Mouse (Mus musculus) liver, adult (tissue): Measurements from ENCODE around the gene Mcm2.

Experiments used
- GATA4 ChIP-seq: IDR thresholded peaks from 2 replicates; pipeline ENCODE4 v1.6.1; 2014; ENCODE audit warnings: mild to moderate bottlenecking, low read length; ENCODE audit not compliant: insufficient replicate concordance

Gene Mcm2

GRCm38 (mm10) chr6:88838613-88839012 is 60.0 kb downstream of the Mcm2 start:
- no peak for TF ChIP-seq GATA4

GRCm38 (mm10) chr6:88837999-88838398 is 60.6 kb downstream of the Mcm2 start:
- no peak for TF ChIP-seq GATA4

GRCm38 (mm10) chr6:88836178-88836819 is 62.3 kb downstream of the Mcm2 start:
- no peak for TF ChIP-seq GATA4

GRCm38 (mm10) chr6:88835047-88835446 is 63.5 kb downstream of the Mcm2 start:
- no peak for TF ChIP-seq GATA4
